Mouse (Mus musculus) heart, embryonic 16.5 days (tissue): Measurements from ENCODE around the gene Elac2. TPM values are rescaled to one million over a fixed set of nuclear protein-coding genes. Genes with fewer than 3 reads are reported as not detected.

ENCODE experiments used
- ATAC-seq: fragments of 200-750 bp; cut with Nextera tagmentation; replicated peaks from 2 replicates; pipeline ENCODE4 v1.8.0; 2017; ENCODE audit warnings: moderate number of reproducible peaks; ENCODE audit not compliant: insufficient read depth, low FRiP score; ENCODE audit errors: extremely low read depth
- H3K27ac ChIP-seq: fragments of 300-500 bp; sonication (generic); 2 replicates; pipeline ENCODE4 v1.5.1; 2014; ENCODE audit warnings: mild to moderate bottlenecking, low read length, control low read depth, moderate library complexity
- H3K27me3 ChIP-seq: fragments of 300-500 bp; sonication (generic); 2 replicates; pipeline ENCODE4 v1.6.1; 2014; ENCODE audit warnings: low read length, mixed read lengths; ENCODE audit not compliant: control insufficient read depth, insufficient read depth
- H3K36me3 ChIP-seq: fragments of 300-500 bp; sonication (generic); 2 replicates; pipeline ENCODE4 v1.6.1; 2014; ENCODE audit not compliant: control insufficient read depth, insufficient read depth
- H3K4me1 ChIP-seq: fragments of 300-500 bp; sonication (generic); 2 replicates; pipeline ENCODE4 v1.6.1; 2014; ENCODE audit warnings: low read length, mixed read lengths; ENCODE audit not compliant: control insufficient read depth, insufficient read depth
- H3K4me2 ChIP-seq: fragments of 300-500 bp; sonication (generic); 2 replicates; pipeline ENCODE4 v1.6.1; 2014; ENCODE audit warnings: low read depth, mild to moderate bottlenecking, control low read depth, low read length
- H3K4me3 ChIP-seq: fragments of 300-500 bp; sonication (generic); 2 replicates; pipeline ENCODE4 v1.5.1; 2014; ENCODE audit warnings: mild to moderate bottlenecking, control low read depth, low read length
- H3K9ac ChIP-seq: fragments of 300-500 bp; sonication (generic); 2 replicates; pipeline ENCODE4 v1.6.1; 2014; ENCODE audit warnings: low read length, control low read depth
- H3K9me3 ChIP-seq: fragments of 300-500 bp; sonication (generic); replicated peaks from 2 replicates; pipeline ENCODE4 v1.6.1; 2016; ENCODE audit warnings: low read length; ENCODE audit not compliant: control insufficient read depth
- WGBS: fragments of 180-500 bp; shearing (Covaris S2); extraction: QIAGEN DNeasy Blood & Tissue Kit; methylation state at CpG from one replicate; pipeline ENCODE4 v1.1.7; 2014; 5-methylcytosine and 5-hydroxymethylcytosine counted together
- polyA plus RNA-seq: library from polyadenylated mRNA; unstranded; fragments of >200 nt; fragmentation: Nextera tagmentation; extraction: Ambion mirVana; gene quantifications from 2 replicates; pipeline ENCODE4 v1.2.1, GENCODE M21; 2015

Gene Elac2
- polyA plus RNA-seq = 20.1 and 20.7 TPM in 2 replicates

GRCm38 (mm10) chr11:64978720-64979488 is at the start of gene Elac2:
Elac2 (plus strand) TSS chr11:64979038.
- ATAC-seq = peak; percentile 100
- under 1% methylated on average over 65 of the region's 65 CpGs for WGBS

GRCm38 (mm10) chr11:64929130-64929529 is 49.7 kb upstream of the Elac2 start:
- ATAC-seq = no peak
- WGBS = 89% methylated on average over 2 of the region's 2 CpGs
- Histone ChIP-seq H3K27ac (no peak overlapping the region), H3K4me1 (peaks cover 8% of the 10 kb centered on the region; the same call in 1 of the 2 replicates), H3K9ac (no peak overlapping the region), H3K36me3 (no peaks in the 10 kb centered on the region), H3K27me3 (no peaks in the 10 kb centered on the region), H3K4me2 (no peak overlapping the region), H3K4me3 (no peak overlapping the region), H3K9me3 (no peaks in the 10 kb centered on the region)

More at GRCm38 (mm10) chr11:64978720-64979488, at the start of gene Elac2:
- H3K4me3 ChIP-seq = peak within 1 kb of the TSS; percentile 87
- H3K36me3 ChIP-seq = peaks cover 9% of the 10 kb centered on the region; the same call in 1 of the 2 replicates
- H3K4me2 ChIP-seq = peak within 1 kb of the TSS; percentile 94
- peak within 1 kb of the TSS; percentile 56; the same call in 1 of the 2 replicates for H3K27ac ChIP-seq
- H3K9me3 ChIP-seq = no peaks in the 10 kb centered on the region
- H3K27me3 ChIP-seq = no peaks in the 10 kb centered on the region
- H3K4me1 ChIP-seq = peaks cover 8% of the 10 kb centered on the region
- H3K9ac ChIP-seq = peak within 1 kb of the TSS; percentile 85

GRCm38 (mm10) chr11:64931060-64931770 is 47.6 kb upstream of the Elac2 start:
- no peak overlapping the region for H3K9ac ChIP-seq
- no peak for ATAC-seq
- WGBS = 48% methylated on average over 11 of the region's 11 CpGs
- H3K4me3 ChIP-seq = no peak overlapping the region
- no peak overlapping the region for H3K27ac ChIP-seq
- H3K4me1 ChIP-seq = peaks cover 2% of the 10 kb centered on the region; the same call in 1 of the 2 replicates
- no peaks in the 10 kb centered on the region for H3K36me3 ChIP-seq
- H3K9me3 ChIP-seq = no peaks in the 10 kb centered on the region
- H3K27me3 ChIP-seq = no peaks in the 10 kb centered on the region
- no peak overlapping the region for H3K4me2 ChIP-seq

GRCm38 (mm10) chr11:64937226-64937625 is 41.6 kb upstream of the Elac2 start:
- no peak overlapping the region for H3K9ac ChIP-seq
- WGBS = 88% methylated on average over 2 of the region's 2 CpGs
- no peaks in the 10 kb centered on the region for H3K9me3 ChIP-seq
- no peak for ATAC-seq
- no peak overlapping the region for H3K27ac ChIP-seq
- H3K36me3 ChIP-seq = no peaks in the 10 kb centered on the region
- no peaks in the 10 kb centered on the region for H3K4me1 ChIP-seq
- no peak overlapping the region for H3K4me3 ChIP-seq
- no peaks in the 10 kb centered on the region for H3K27me3 ChIP-seq
- H3K4me2 ChIP-seq = no peak overlapping the region

- Histone ChIP-seq H3K27ac (no peak overlapping the region), H3K4me1 (no peaks in the 10 kb centered on the region), H3K9ac (no peak overlapping the region), H3K36me3 (no peaks in the 10 kb centered on the region), H3K27me3 (no peaks in the 10 kb centered on the region), H3K4me3 (no peak overlapping the region), H3K4me2 (no peak overlapping the region), H3K9me3 (no peaks in the 10 kb centered on the region)
- ATAC-seq = no peak
- WGBS = 76% methylated on average over 2 of the region's 2 CpGs
Observed at GRCm38 (mm10) chr11:64941193-64941592, 37.6 kb upstream of the Elac2 start.

DNA sequence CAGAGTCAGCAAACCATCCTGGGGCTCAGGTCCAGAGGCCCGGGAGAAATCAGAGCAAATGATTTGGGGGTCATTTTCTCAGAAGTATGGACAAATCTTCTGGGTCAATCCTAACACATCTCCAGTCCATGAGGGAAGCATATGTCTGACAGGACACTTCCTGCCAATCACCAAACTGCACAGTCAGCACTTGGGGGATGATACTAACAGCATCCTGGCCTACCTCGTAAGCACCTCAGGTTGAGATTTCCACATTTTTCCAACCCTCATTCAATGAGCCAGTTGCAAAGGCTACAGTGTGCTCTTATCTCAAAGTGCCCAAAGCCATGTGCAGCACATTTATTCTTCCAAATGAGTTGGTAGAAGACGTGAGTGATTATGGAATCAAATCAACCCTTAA is 29.1 kb upstream of the Elac2 start:
- Histone ChIP-seq H3K27ac (no peak overlapping the region), H3K9me3 (no peaks in the 10 kb centered on the region), H3K4me3 (no peak overlapping the region), H3K4me1 (no peaks in the 10 kb centered on the region), H3K36me3 (no peaks in the 10 kb centered on the region), H3K4me2 (no peak overlapping the region), H3K27me3 (no peaks in the 10 kb centered on the region), H3K9ac (no peak overlapping the region)
- no peak for ATAC-seq
- 77% methylated on average over 3 of the region's 3 CpGs for WGBS

DNA sequence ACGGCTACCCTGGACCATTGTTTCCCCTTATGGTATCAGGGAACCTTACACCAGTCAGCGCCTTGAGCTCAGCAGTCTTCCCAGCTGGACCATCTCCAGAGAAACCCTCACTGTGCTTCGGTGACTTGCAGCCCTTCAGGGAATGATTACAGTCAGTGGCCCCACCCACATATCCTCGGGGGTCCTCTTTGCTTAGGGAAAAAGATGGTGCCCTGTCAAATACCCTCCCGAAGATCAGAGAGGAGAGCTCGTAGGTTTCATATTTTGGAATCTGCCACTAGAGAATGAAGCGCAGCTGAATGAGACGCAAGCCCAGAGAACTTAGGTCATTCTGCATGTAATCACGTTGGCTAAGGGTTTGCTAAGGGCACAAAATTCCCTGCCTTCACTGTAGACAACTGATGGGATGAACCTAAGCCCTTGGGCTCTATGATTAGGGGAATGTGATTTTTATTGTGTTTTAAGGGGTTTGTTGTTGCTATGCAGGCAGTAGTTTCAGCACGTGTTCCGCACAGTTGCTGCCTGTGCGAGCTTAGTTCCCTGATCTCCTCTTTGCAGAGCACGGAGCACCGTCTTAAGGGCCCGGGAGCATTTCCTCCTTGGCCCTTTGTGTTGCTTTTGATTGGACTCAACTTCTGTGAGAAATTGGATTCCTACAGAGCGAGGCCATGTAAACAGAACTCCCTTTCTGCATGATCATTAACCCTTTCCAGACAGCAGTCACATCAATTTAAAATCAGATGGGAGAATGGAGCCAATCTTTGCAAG is 21.7 kb upstream of the Elac2 start:
- WGBS = 8% methylated on average over 16 of the region's 16 CpGs
- Histone ChIP-seq H3K4me1 (peaks cover 8% of the 10 kb centered on the region; the same call in 1 of the 2 replicates), H3K4me2 (peak overlapping the region; percentile 64), H3K36me3 (no peaks in the 10 kb centered on the region), H3K9me3 (no peaks in the 10 kb centered on the region), H3K27me3 (no peaks in the 10 kb centered on the region), H3K27ac (no peak overlapping the region), H3K9ac (peak overlapping the region; percentile 24; the same call in 1 of the 2 replicates), H3K4me3 (peak overlapping the region; percentile 40)
- 0 out of 2 replicates have a peak, but pooled peaks have one; percentile 45 for ATAC-seq

GRCm38 (mm10) chr11:64962629-64963028 is 16.2 kb upstream of the Elac2 start:
- Histone ChIP-seq H3K9ac (no peak overlapping the region), H3K9me3 (no peaks in the 10 kb centered on the region), H3K4me1 (no peaks in the 10 kb centered on the region), H3K27me3 (0 out of 2 replicates have a peak, but pooled peaks cover under 1% of the 10 kb centered on the region), H3K27ac (no peak overlapping the region), H3K36me3 (no peaks in the 10 kb centered on the region), H3K4me3 (no peak overlapping the region), H3K4me2 (no peak overlapping the region)
- 82% methylated on average over 2 of the region's 2 CpGs for WGBS
- no peak for ATAC-seq
